Mouse (Mus musculus) bone marrow macrophage, adult 2 months (primary cell): ENCODE results near the gene Snn. TPM values are rescaled to one million over a fixed set of nuclear protein-coding genes. Genes with fewer than 3 reads are reported as not detected.

Source experiments
- H3K27ac ChIP-seq: 2 replicates; pipeline ENCODE4 v1.5.1; 2012; ENCODE audit warnings: low read depth, low read length; ENCODE audit not compliant: insufficient read depth
- H3K4me1 ChIP-seq: 2 replicates; pipeline ENCODE4 v1.6.1; 2012; ENCODE audit warnings: low read length; ENCODE audit not compliant: control insufficient read depth, insufficient read depth
- H3K4me3 ChIP-seq: 2 replicates; pipeline ENCODE4 v1.5.1; 2012; ENCODE audit warnings: mild to moderate bottlenecking, low read length, moderate library complexity; ENCODE audit not compliant: insufficient read depth
- CTCF ChIP-seq: IDR thresholded peaks from 2 replicates; pipeline ENCODE4 v1.5.1; 2012; ENCODE audit warnings: low read depth, mild to moderate bottlenecking, low read length, moderate library complexity
- POLR2A ChIP-seq: IDR thresholded peaks from 2 replicates; pipeline ENCODE4 v1.6.1; 2012; ENCODE audit warnings: mild to moderate bottlenecking, low read depth, low read length, borderline replicate concordance
- polyA plus RNA-seq: library from polyadenylated mRNA; stranded (reverse); fragments of >200 nt; gene quantifications from 2 replicates; pipeline ENCODE4 v1.2.4, GENCODE M21; 2012; ENCODE audit not compliant: missing spikeins, insufficient read depth, insufficient read length

The Snn gene
- polyA plus RNA-seq, 1 experiment, result 1.2 TPM

GRCm38 (mm10) chr16:11109198-11109740, 48.5 kb downstream of the Snn start:
- H3K27ac ChIP-seq, result no peak overlapping the region
- H3K4me1 ChIP-seq, result peaks cover 4% of the 10 kb centered on the region
- TF ChIP-seq POLR2A, result no peak
- TF ChIP-seq CTCF, result no peak
- H3K4me3 ChIP-seq, result no peak overlapping the region

- Histone ChIP-seq H3K4me3 (no peak overlapping the region), H3K27ac (no peak overlapping the region), H3K4me1 (no peaks in the 10 kb centered on the region)
- TF ChIP-seq POLR2A (no peak), CTCF (no peak)
Observed at GRCm38 (mm10) chr16:11122625-11123024, 61.9 kb downstream of the Snn start.

GRCm38 (mm10) chr16:11124110-11124509, 63.4 kb downstream of the Snn start:
- Histone ChIP-seq H3K4me1 (0 out of 2 replicates have a peak, but pooled peaks cover 2% of the 10 kb centered on the region), H3K27ac (no peak overlapping the region), H3K4me3 (no peak overlapping the region)
- TF ChIP-seq POLR2A (no peak), CTCF (no peak)

Other genes starting within 250 kb of the Snn start
- not detected in 2 replicates for gene Gm11172, start 248.0 kb upstream of the Snn start, polyA plus RNA-seq
- 0.33 and 0.75 TPM in 2 replicates for gene Rmi2, start 225.9 kb upstream of the Snn start, polyA plus RNA-seq
- gene Litaf, start 5.2 kb downstream of the Snn start, polyA plus RNA-seq, result 218 and 241 TPM in 2 replicates
- gene Txndc11, start 73.7 kb downstream of the Snn start, polyA plus RNA-seq, result 14.5 and 15.5 TPM in 2 replicates
- 202 and 221 TPM in 2 replicates for gene Zc3h7a, start 115.4 kb downstream of the Snn start, polyA plus RNA-seq
- gene Rsl1d1, start 142.4 kb downstream of the Snn start, polyA plus RNA-seq, result 51.3 and 53.4 TPM in 2 replicates
- 91.6 and 98.7 TPM in 2 replicates for gene Gspt1, start 193.4 kb downstream of the Snn start, polyA plus RNA-seq